Mouse (Mus musculus): ENCODE measurements around the gene Pam16. TPM values are rescaled to one million over a fixed set of nuclear protein-coding genes. Genes with fewer than 3 reads are reported as not detected.

Gene Pam16
- polyA plus RNA-seq, 1 experiment: 132 TPM

- Histone ChIP-seq H3K4me1 (ENCODE audit: control insufficient read depth, insufficient read depth, low read length) (peaks cover 5% of the 10 kb centered on the region), H3K4me3 (replicated peaks; ENCODE audit: insufficient read depth, low read depth, low read length) (no peak overlapping the region), H3K27me3 (ENCODE audit: control insufficient read depth, insufficient read depth, low read length) (no peaks in the 10 kb centered on the region), H3K27ac (ENCODE audit: insufficient read depth, low read length) (no peak overlapping the region)
- TF ChIP-seq POLR2A (IDR thresholded peaks at IDR 0.05; ENCODE audit: borderline replicate concordance, insufficient read depth, low read length): no peak
- TF ChIP-seq CTCF (IDR thresholded peaks at IDR 0.05; ENCODE audit: borderline replicate concordance, insufficient read depth, low read depth, low read length): peak; percentile 32; the same call in 1 of the 2 replicates
- DNase-seq: peak; percentile 48 to 49
- 36% methylated on average over 5 of the region's 5 CpGs for WGBS
Measured at GRCm38 (mm10) chr16:4606431-4607084, 18.2 kb downstream of the Pam16 start.

GRCm38 (mm10) chr16:4605514-4606131 lies 19.2 kb downstream of the Pam16 start:
- H3K27me3 ChIP-seq (ENCODE audit: control insufficient read depth, insufficient read depth, low read length): no peaks in the 10 kb centered on the region
- TF ChIP-seq POLR2A (IDR thresholded peaks at IDR 0.05; ENCODE audit: borderline replicate concordance, insufficient read depth, low read length) (no peak), CTCF (IDR thresholded peaks at IDR 0.05; ENCODE audit: borderline replicate concordance, insufficient read depth, low read depth, low read length) (no peak)
- no peak overlapping the region for H3K4me3 ChIP-seq (replicated peaks; ENCODE audit: insufficient read depth, low read depth, low read length)
- 68% methylated on average over 13 of the region's 13 CpGs for WGBS
- peaks cover 5% of the 10 kb centered on the region for H3K4me1 ChIP-seq (ENCODE audit: control insufficient read depth, insufficient read depth, low read length)
- DNase-seq: no peak
- H3K27ac ChIP-seq (ENCODE audit: insufficient read depth, low read length): no peak overlapping the region

- WGBS: 73% methylated on average over 11 of the region's 11 CpGs
- TF ChIP-seq CTCF (IDR thresholded peaks at IDR 0.05; ENCODE audit: borderline replicate concordance, insufficient read depth, low read depth, low read length): no peak
- no peak for TF ChIP-seq POLR2A (IDR thresholded peaks at IDR 0.05; ENCODE audit: borderline replicate concordance, insufficient read depth, low read length)
- Histone ChIP-seq H3K27ac (ENCODE audit: insufficient read depth, low read length) (no peak overlapping the region), H3K27me3 (ENCODE audit: control insufficient read depth, insufficient read depth, low read length) (no peaks in the 10 kb centered on the region), H3K4me3 (replicated peaks; ENCODE audit: insufficient read depth, low read depth, low read length) (no peak overlapping the region), H3K4me1 (ENCODE audit: control insufficient read depth, insufficient read depth, low read length) (peaks cover 5% of the 10 kb centered on the region)
- DNase-seq: no peak
Measured at GRCm38 (mm10) chr16:4604293-4604837, 20.4 kb downstream of the Pam16 start.

GRCm38 (mm10) chr16:4603453-4603837 lies 21.3 kb downstream of the Pam16 start:
- no peak overlapping the region for H3K27ac ChIP-seq (ENCODE audit: insufficient read depth, low read length)
- DNase-seq: no peak
- H3K4me3 ChIP-seq (replicated peaks; ENCODE audit: insufficient read depth, low read depth, low read length): no peak overlapping the region
- peaks cover 5% of the 10 kb centered on the region for H3K4me1 ChIP-seq (ENCODE audit: control insufficient read depth, insufficient read depth, low read length)
- H3K27me3 ChIP-seq (ENCODE audit: control insufficient read depth, insufficient read depth, low read length): no peaks in the 10 kb centered on the region
- WGBS: 64% methylated on average over 1 of the region's 1 CpGs
- TF ChIP-seq CTCF (IDR thresholded peaks at IDR 0.05; ENCODE audit: borderline replicate concordance, insufficient read depth, low read depth, low read length) (no peak), POLR2A (IDR thresholded peaks at IDR 0.05; ENCODE audit: borderline replicate concordance, insufficient read depth, low read length) (no peak)

- 47% methylated on average over 7 of the region's 7 CpGs for WGBS
- H3K4me1 ChIP-seq (ENCODE audit: control insufficient read depth, insufficient read depth, low read length): peaks cover 5% of the 10 kb centered on the region
- no peak for TF ChIP-seq CTCF (IDR thresholded peaks at IDR 0.05; ENCODE audit: borderline replicate concordance, insufficient read depth, low read depth, low read length)
- TF ChIP-seq POLR2A (IDR thresholded peaks at IDR 0.05; ENCODE audit: borderline replicate concordance, insufficient read depth, low read length): no peak
Measured at GRCm38 (mm10) chr16:4602766-4603452, 21.9 kb downstream of the Pam16 start.

GRCm38 (mm10) chr16:4602189-4602588 lies 22.6 kb downstream of the Pam16 start:
- DNase-seq: no peak
- TF ChIP-seq CTCF (IDR thresholded peaks at IDR 0.05; ENCODE audit: borderline replicate concordance, insufficient read depth, low read depth, low read length) (no peak), POLR2A (IDR thresholded peaks at IDR 0.05; ENCODE audit: borderline replicate concordance, insufficient read depth, low read length) (no peak)
- Histone ChIP-seq H3K4me3 (replicated peaks; ENCODE audit: insufficient read depth, low read depth, low read length) (no peak overlapping the region), H3K27ac (ENCODE audit: insufficient read depth, low read length) (no peak overlapping the region), H3K27me3 (ENCODE audit: control insufficient read depth, insufficient read depth, low read length) (no peaks in the 10 kb centered on the region), H3K4me1 (ENCODE audit: control insufficient read depth, insufficient read depth, low read length) (peaks cover 5% of the 10 kb centered on the region)
- WGBS: 34% methylated on average over 3 of the region's 3 CpGs

More at GRCm38 (mm10) chr16:4602766-4603452, 21.9 kb downstream of the Pam16 start:
- Histone ChIP-seq H3K4me3 (replicated peaks; ENCODE audit: insufficient read depth, low read depth, low read length) (no peak overlapping the region), H3K27ac (ENCODE audit: insufficient read depth, low read length) (no peak overlapping the region), H3K27me3 (ENCODE audit: control insufficient read depth, insufficient read depth, low read length) (no peaks in the 10 kb centered on the region)
- no peak for DNase-seq

GRCm38 (mm10) chr16:4600701-4601310 lies 24.0 kb downstream of the Pam16 start:
- no peak for TF ChIP-seq CTCF (IDR thresholded peaks at IDR 0.05; ENCODE audit: borderline replicate concordance, insufficient read depth, low read depth, low read length)
- TF ChIP-seq POLR2A (IDR thresholded peaks at IDR 0.05; ENCODE audit: borderline replicate concordance, insufficient read depth, low read length): no peak
- 84% methylated on average over 9 of the region's 9 CpGs for WGBS
- no peak overlapping the region for H3K4me3 ChIP-seq (replicated peaks; ENCODE audit: insufficient read depth, low read depth, low read length)
- DNase-seq: no peak
- no peaks in the 10 kb centered on the region for H3K27me3 ChIP-seq (ENCODE audit: control insufficient read depth, insufficient read depth, low read length)
- peaks cover 5% of the 10 kb centered on the region; the same call in 1 of the 2 replicates for H3K4me1 ChIP-seq (ENCODE audit: control insufficient read depth, insufficient read depth, low read length)
- H3K27ac ChIP-seq (ENCODE audit: insufficient read depth, low read length): no peak overlapping the region

Data from cerebellum, adult 2 months (tissue).